Mouse (Mus musculus) liver, embryonic 12.5 days (tissue): Measurements from ENCODE around the gene Ifnar2. TPM values are rescaled to one million over a fixed set of nuclear protein-coding genes. Genes with fewer than 3 reads are reported as not detected.

Experiments used
- ATAC-seq: fragments of 200-750 bp; cut with Nextera tagmentation; 2 replicates; pipeline ENCODE4 v1.8.0; 2017; ENCODE audit warnings: moderate number of reproducible peaks, mild to moderate bottlenecking, moderate library complexity
- H3K27ac ChIP-seq: fragments of 300-500 bp; sonication (generic); 2 replicates; pipeline ENCODE4 v1.5.1; 2016; ENCODE audit warnings: mild to moderate bottlenecking
- H3K27me3 ChIP-seq: fragments of 300-500 bp; sonication (generic); replicated peaks from 2 replicates; pipeline ENCODE4 v1.6.1; 2016; ENCODE audit warnings: mild to moderate bottlenecking, moderate library complexity
- H3K36me3 ChIP-seq: fragments of 300-500 bp; sonication (generic); 2 replicates; pipeline ENCODE4 v1.6.1; 2016; ENCODE audit warnings: mild to moderate bottlenecking, moderate library complexity
- H3K4me1 ChIP-seq: fragments of 300-500 bp; sonication (generic); 2 replicates; pipeline ENCODE4 v1.6.1; 2016
- H3K4me2 ChIP-seq: fragments of 300-500 bp; sonication (generic); 2 replicates; pipeline ENCODE4 v1.6.1; 2016; ENCODE audit warnings: mild to moderate bottlenecking, moderate library complexity
- H3K4me3 ChIP-seq: fragments of 300-500 bp; sonication (generic); 2 replicates; pipeline ENCODE4 v1.5.1; 2016; ENCODE audit warnings: mild to moderate bottlenecking, moderate library complexity
- H3K9ac ChIP-seq: fragments of 300-500 bp; sonication (generic); 2 replicates; pipeline ENCODE4 v1.6.1; 2016; ENCODE audit warnings: mild to moderate bottlenecking, moderate library complexity
- H3K9me3 ChIP-seq: fragments of 300-500 bp; sonication (generic); replicated peaks from 2 replicates; pipeline ENCODE4 v1.6.1; 2016; ENCODE audit warnings: mild to moderate bottlenecking, moderate library complexity
- WGBS: fragments of 180-500 bp; shearing (Covaris S2); methylation state at CpG from one replicate; pipeline ENCODE4 v1.1.7; 2016; ENCODE audit not compliant: insufficient replicate concordance; 5-methylcytosine and 5-hydroxymethylcytosine counted together
- polyA plus RNA-seq: library from polyadenylated mRNA; unstranded; fragments of >200 nt; fragmentation: Nextera tagmentation; extraction: Ambion mirVana; gene quantifications from 2 replicates; pipeline ENCODE4 v1.2.1, GENCODE M21; 2016

Ifnar2 gene
- polyA plus RNA-seq, 1 experiment from 2014 or later = 63.5 TPM

DNA sequence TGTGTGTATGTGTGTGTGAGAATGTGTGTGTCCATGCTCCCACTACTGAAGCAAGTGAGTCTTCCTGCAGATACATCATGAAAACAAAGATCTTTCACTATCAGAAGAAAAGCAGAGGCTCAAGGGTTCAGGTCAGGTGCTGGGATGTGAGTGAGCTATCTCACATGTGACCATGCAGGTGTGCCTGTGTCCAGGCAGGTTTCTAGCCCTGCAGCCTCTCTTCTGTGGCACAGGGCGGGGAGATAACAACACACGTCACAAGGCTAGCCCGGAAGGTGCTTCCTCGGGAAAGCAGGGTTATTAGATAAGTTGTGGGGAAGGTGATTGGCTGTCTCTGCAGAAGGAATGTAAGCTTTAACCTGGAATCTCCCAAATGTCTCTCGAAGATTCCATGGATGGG, 7.6 kb downstream of the Ifnar2 start:
- peak; percentile 76 for ATAC-seq
- no peak overlapping the region for H3K9ac ChIP-seq
- no peak overlapping the region for H3K4me3 ChIP-seq
- H3K36me3 ChIP-seq = peaks cover 88% of the 10 kb centered on the region
- peaks cover 62% of the 10 kb centered on the region for H3K4me1 ChIP-seq
- no peaks in the 10 kb centered on the region for H3K27me3 ChIP-seq
- H3K4me2 ChIP-seq = no peak overlapping the region
- H3K9me3 ChIP-seq = no peaks in the 10 kb centered on the region
- H3K27ac ChIP-seq = no peak overlapping the region; the same call in 1 of the 2 replicates
- WGBS = 43% methylated on average over 5 of the region's 5 CpGs

GRCm38 (mm10) chr16:91381606-91382005, 9.0 kb downstream of the Ifnar2 start:
- Histone ChIP-seq H3K27me3 (no peaks in the 10 kb centered on the region), H3K36me3 (peaks cover 88% of the 10 kb centered on the region), H3K4me2 (no peak overlapping the region), H3K4me3 (no peak overlapping the region), H3K9ac (no peak overlapping the region), H3K27ac (no peak overlapping the region), H3K9me3 (no peaks in the 10 kb centered on the region), H3K4me1 (peaks cover 64% of the 10 kb centered on the region)
- ATAC-seq = no peak
- WGBS = 86% methylated on average over 4 of the region's 4 CpGs

GRCm38 (mm10) chr16:91382261-91382790, 9.7 kb downstream of the Ifnar2 start:
- peaks cover 88% of the 10 kb centered on the region for H3K36me3 ChIP-seq

GRCm38 (mm10) chr16:91384221-91384620, 11.6 kb downstream of the Ifnar2 start:
- Histone ChIP-seq H3K9me3 (peaks cover under 1% of the 10 kb centered on the region; the same call in 1 of the 2 replicates), H3K27me3 (no peaks in the 10 kb centered on the region), H3K4me3 (no peak overlapping the region), H3K4me1 (peaks cover 52% of the 10 kb centered on the region), H3K9ac (no peak overlapping the region), H3K4me2 (no peak overlapping the region), H3K27ac (no peak overlapping the region), H3K36me3 (peaks cover 88% of the 10 kb centered on the region)
- 81% methylated on average over 4 of the region's 4 CpGs for WGBS
- ATAC-seq = no peak

More at GRCm38 (mm10) chr16:91382261-91382790, 9.7 kb downstream of the Ifnar2 start:
- Histone ChIP-seq H3K27ac (peak overlapping the region; percentile 30; the same call in 1 of the 2 replicates), H3K4me2 (no peak overlapping the region), H3K9me3 (no peaks in the 10 kb centered on the region), H3K27me3 (no peaks in the 10 kb centered on the region), H3K4me3 (no peak overlapping the region), H3K4me1 (peaks cover 67% of the 10 kb centered on the region), H3K9ac (no peak overlapping the region)
- no peak for ATAC-seq
- WGBS = 61% methylated on average over 9 of the region's 9 CpGs

DNA sequence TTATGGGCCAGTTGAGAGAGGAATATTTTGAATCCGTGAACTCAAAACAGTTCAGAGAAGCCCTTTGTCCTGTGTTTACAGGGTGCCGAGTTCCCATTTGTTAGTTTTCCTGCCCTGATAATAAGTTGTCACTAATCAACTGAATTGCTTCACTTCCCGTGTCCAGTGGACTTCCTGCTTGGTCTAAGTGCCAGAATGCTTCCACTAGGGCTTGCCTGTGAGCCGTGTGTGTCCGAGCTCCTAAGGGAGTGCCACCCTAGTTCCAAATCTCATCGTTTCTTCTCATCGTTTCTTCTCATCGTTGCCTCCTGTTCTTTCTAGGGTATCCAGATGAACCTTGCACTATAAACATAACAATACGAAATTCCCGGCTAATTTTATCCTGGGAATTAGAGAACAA, 13.0 kb downstream of the Ifnar2 start:
- H3K36me3 ChIP-seq = peaks cover 99% of the 10 kb centered on the region
- H3K27ac ChIP-seq = peak overlapping the region; percentile 50; the same call in 1 of the 2 replicates
- 66% methylated on average over 10 of the region's 10 CpGs for WGBS
- peaks cover 9% of the 10 kb centered on the region; the same call in 1 of the 2 replicates for H3K9me3 ChIP-seq
- H3K4me3 ChIP-seq = no peak overlapping the region
- ATAC-seq = peak; percentile 37; the same call in 1 of the 2 replicates
- H3K9ac ChIP-seq = no peak overlapping the region
- no peak overlapping the region for H3K4me2 ChIP-seq
- no peaks in the 10 kb centered on the region for H3K27me3 ChIP-seq
- H3K4me1 ChIP-seq = peaks cover 38% of the 10 kb centered on the region

DNA sequence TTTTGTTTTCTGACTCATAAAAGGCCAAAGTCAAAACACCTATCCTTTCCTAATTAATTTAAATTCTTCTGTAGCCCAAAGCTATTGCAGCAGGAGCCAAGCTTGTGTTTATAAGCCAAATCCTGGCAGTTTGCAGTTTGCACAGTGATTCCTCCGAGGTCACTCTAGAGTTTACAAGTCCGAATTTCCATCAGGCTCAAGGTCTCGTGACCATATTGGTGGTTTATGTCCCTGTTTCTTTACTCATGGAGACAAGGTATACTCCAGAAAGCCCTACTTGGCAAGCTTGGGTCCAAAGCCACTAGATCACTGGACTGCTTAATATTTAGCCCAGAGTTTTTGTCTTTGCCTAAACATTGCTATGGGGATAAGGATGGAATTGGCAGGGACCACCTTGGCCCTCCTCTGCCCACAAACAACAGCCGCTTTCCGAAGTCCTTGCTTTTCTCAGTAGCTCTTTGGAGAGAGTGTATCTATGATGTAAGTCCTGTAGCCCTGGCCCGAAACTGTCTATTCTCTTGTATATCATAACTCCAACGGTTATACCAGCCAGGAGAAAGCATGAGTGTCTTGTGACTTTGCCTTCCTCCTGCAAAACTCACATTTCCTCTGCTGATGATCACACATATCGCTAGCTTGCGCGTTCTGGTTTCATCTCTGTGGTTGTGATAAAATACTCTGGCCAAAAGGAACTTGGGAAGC, 14.0 kb downstream of the Ifnar2 start:
- Histone ChIP-seq H3K9me3 (peaks cover 9% of the 10 kb centered on the region; the same call in 1 of the 2 replicates), H3K27me3 (no peaks in the 10 kb centered on the region), H3K4me1 (peaks cover 31% of the 10 kb centered on the region), H3K36me3 (peaks cover 98% of the 10 kb centered on the region), H3K4me3 (no peak overlapping the region), H3K9ac (no peak overlapping the region), H3K27ac (peak overlapping the region; percentile 21; the same call in 1 of the 2 replicates), H3K4me2 (no peak overlapping the region)
- 86% methylated on average over 10 of the region's 10 CpGs for WGBS
- ATAC-seq = no peak

DNA sequence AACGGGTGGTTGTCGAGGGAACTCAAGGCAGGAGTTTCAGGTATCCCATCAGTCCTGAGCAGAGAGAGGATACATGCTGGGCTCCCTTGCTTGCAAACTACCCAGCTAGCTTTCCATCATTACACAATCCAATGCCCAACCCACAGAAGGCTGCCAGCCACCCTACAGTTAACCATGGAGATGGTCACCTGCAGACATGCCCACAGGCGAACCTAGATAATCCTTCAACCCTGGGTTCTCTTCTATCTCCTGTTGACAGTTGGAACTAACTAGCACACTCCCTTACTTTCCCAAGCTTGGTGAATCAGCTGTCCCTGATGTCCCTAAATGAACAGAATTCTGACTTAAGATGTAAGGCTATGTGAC, 14.5 kb downstream of the Ifnar2 start:
- Histone ChIP-seq H3K36me3 (peaks cover 98% of the 10 kb centered on the region), H3K27me3 (no peaks in the 10 kb centered on the region), H3K4me2 (no peak overlapping the region), H3K27ac (no peak overlapping the region), H3K4me3 (no peak overlapping the region), H3K9ac (no peak overlapping the region), H3K9me3 (peaks cover 9% of the 10 kb centered on the region; the same call in 1 of the 2 replicates), H3K4me1 (peaks cover 26% of the 10 kb centered on the region)
- WGBS = 69% methylated on average over 3 of the region's 3 CpGs
- no peak; the same call in 1 of the 2 replicates for ATAC-seq

DNA sequence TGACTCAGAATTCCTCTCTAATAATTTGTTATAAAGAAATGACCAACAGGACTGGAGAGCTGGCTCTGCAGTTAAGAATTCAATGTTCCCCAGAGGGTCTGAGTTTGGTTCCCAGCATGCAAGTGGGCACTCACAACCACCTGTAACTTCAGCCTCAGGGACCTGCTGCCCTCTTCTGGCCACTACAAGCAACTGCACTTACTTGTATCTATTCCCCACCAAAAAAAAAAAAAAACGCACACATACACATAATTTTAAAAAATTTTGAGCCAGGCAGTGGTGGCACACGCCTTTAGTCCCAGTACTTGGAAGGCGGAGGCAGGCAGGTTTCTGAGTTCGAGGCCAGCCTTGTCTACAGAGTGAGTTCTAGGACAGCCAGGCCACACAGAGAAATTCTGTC, 17.5 kb downstream of the Ifnar2 start:
- H3K36me3 ChIP-seq = peaks cover 99% of the 10 kb centered on the region
- no peak for ATAC-seq
- 85% methylated on average over 4 of the region's 4 CpGs for WGBS

DNA sequence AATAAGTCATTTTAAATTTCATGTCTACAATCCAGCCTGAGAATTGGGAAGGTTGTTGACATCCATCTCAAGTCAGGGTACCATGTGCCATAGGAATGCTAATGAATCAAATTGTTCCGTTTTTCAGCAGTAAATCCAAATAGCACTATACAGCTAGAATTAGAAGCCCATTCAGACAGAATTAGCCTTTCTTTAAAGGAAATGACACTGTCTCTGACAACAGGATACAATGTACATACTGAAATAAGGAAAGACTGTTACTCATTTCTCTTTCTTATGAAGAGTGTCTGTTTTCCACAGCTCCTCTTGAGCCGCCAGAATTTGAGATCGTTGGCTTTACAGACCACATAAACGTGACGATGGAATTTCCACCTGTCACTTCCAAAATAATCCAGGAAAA, 18.8 kb downstream of the Ifnar2 start, which contains the start of gene Gm21970:
Gm21970 (plus strand) TSS at position 301 of the 400 bp plus-strand sequence.
- 85% methylated on average over 5 of the region's 5 CpGs for WGBS
- Histone ChIP-seq H3K4me3 (no peak within 1 kb of the TSS), H3K4me1 (peaks cover 24% of the 10 kb centered on the region), H3K9me3 (peaks cover 9% of the 10 kb centered on the region; the same call in 1 of the 2 replicates), H3K4me2 (no peak within 1 kb of the TSS), H3K9ac (no peak within 1 kb of the TSS), H3K27me3 (no peaks in the 10 kb centered on the region), H3K27ac (no peak within 1 kb of the TSS), H3K36me3 (peaks cover 99% of the 10 kb centered on the region)
- ATAC-seq = no peak

More for the DNA sequence above, 17.5 kb downstream of the Ifnar2 start:
- no peaks in the 10 kb centered on the region for H3K27me3 ChIP-seq
- H3K4me2 ChIP-seq = no peak overlapping the region
- H3K4me1 ChIP-seq = peaks cover 23% of the 10 kb centered on the region
- H3K9ac ChIP-seq = no peak overlapping the region
- peaks cover 9% of the 10 kb centered on the region; the same call in 1 of the 2 replicates for H3K9me3 ChIP-seq
- no peak overlapping the region for H3K27ac ChIP-seq
- no peak overlapping the region for H3K4me3 ChIP-seq

DNA sequence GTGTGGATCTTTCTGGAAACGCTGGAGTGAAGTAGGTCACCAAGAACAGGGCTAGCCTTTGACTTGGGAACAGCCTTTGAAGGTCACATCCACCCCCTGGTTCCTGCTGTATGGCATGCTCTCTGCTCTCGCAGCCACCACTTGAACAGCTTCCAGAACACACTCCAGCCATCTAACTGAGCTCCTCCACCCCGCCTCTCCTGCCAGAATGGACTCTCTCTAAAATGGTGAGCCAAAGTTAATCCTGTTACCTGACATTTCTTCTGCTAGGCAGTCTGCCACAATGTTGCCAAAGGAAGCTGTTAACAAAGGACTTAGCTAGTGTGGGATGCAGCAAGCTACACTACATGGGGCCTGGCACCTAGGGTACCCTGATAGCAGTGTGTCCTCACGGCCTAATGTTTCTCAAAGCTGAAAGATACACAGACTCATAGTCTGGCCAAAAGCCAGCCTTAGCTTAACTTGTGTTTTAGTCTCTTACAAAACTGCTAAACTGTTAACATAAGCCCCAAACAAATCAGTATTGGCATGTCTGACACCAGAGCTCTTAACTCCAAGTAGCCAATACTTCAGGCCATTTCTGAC, 22.3 kb downstream of the Ifnar2 start:
- Histone ChIP-seq H3K9ac (no peak overlapping the region), H3K9me3 (peaks cover 2% of the 10 kb centered on the region; the same call in 1 of the 2 replicates), H3K4me2 (no peak overlapping the region), H3K27me3 (no peaks in the 10 kb centered on the region), H3K4me1 (peaks cover 35% of the 10 kb centered on the region), H3K36me3 (peaks cover 88% of the 10 kb centered on the region), H3K27ac (peak overlapping the region; percentile 82), H3K4me3 (no peak overlapping the region)
- ATAC-seq = no peak
- WGBS = 85% methylated on average over 4 of the region's 4 CpGs

- ATAC-seq = peak; percentile 63
- no peak overlapping the region for H3K9ac ChIP-seq
- no peaks in the 10 kb centered on the region for H3K9me3 ChIP-seq
Measured at GRCm38 (mm10) chr16:91395633-91396392, 23.2 kb downstream of the Ifnar2 start.

More at GRCm38 (mm10) chr16:91395633-91396392, 23.2 kb downstream of the Ifnar2 start:
- Histone ChIP-seq H3K4me3 (no peak overlapping the region), H3K27me3 (no peaks in the 10 kb centered on the region), H3K27ac (peak overlapping the region; percentile 82), H3K4me1 (peaks cover 41% of the 10 kb centered on the region), H3K36me3 (peaks cover 89% of the 10 kb centered on the region), H3K4me2 (peak overlapping the region; percentile 48; the same call in 1 of the 2 replicates)
- 56% methylated on average over 8 of the region's 8 CpGs for WGBS
